Mouse (Mus musculus) heart, embryonic 16.5 days (tissue): ENCODE data around the gene Foxq1. TPM values are rescaled to one million over a fixed set of nuclear protein-coding genes. Genes with fewer than 3 reads are reported as not detected.

Experiments used
- ATAC-seq: fragments of 200-750 bp; cut with Nextera tagmentation; replicated peaks from 2 replicates; pipeline ENCODE4 v1.8.0; 2017; ENCODE audit warnings: moderate number of reproducible peaks; ENCODE audit not compliant: insufficient read depth, low FRiP score; ENCODE audit errors: extremely low read depth
- H3K27ac ChIP-seq: fragments of 300-500 bp; sonication (generic); 2 replicates; pipeline ENCODE4 v1.5.1; 2014; ENCODE audit warnings: mild to moderate bottlenecking, low read length, control low read depth, moderate library complexity
- H3K27me3 ChIP-seq: fragments of 300-500 bp; sonication (generic); 2 replicates; pipeline ENCODE4 v1.6.1; 2014; ENCODE audit warnings: low read length, mixed read lengths; ENCODE audit not compliant: control insufficient read depth, insufficient read depth
- H3K36me3 ChIP-seq: fragments of 300-500 bp; sonication (generic); 2 replicates; pipeline ENCODE4 v1.6.1; 2014; ENCODE audit not compliant: control insufficient read depth, insufficient read depth
- H3K4me1 ChIP-seq: fragments of 300-500 bp; sonication (generic); 2 replicates; pipeline ENCODE4 v1.6.1; 2014; ENCODE audit warnings: low read length, mixed read lengths; ENCODE audit not compliant: control insufficient read depth, insufficient read depth
- H3K4me2 ChIP-seq: fragments of 300-500 bp; sonication (generic); 2 replicates; pipeline ENCODE4 v1.6.1; 2014; ENCODE audit warnings: low read depth, mild to moderate bottlenecking, control low read depth, low read length
- H3K4me3 ChIP-seq: fragments of 300-500 bp; sonication (generic); 2 replicates; pipeline ENCODE4 v1.5.1; 2014; ENCODE audit warnings: mild to moderate bottlenecking, control low read depth, low read length
- H3K9ac ChIP-seq: fragments of 300-500 bp; sonication (generic); 2 replicates; pipeline ENCODE4 v1.6.1; 2014; ENCODE audit warnings: low read length, control low read depth
- H3K9me3 ChIP-seq: fragments of 300-500 bp; sonication (generic); replicated peaks from 2 replicates; pipeline ENCODE4 v1.6.1; 2016; ENCODE audit warnings: low read length; ENCODE audit not compliant: control insufficient read depth
- WGBS: fragments of 180-500 bp; shearing (Covaris S2); extraction: QIAGEN DNeasy Blood & Tissue Kit; methylation state at CpG from one replicate; pipeline ENCODE4 v1.1.7; 2014; 5-methylcytosine and 5-hydroxymethylcytosine counted together
- polyA plus RNA-seq: library from polyadenylated mRNA; unstranded; fragments of >200 nt; fragmentation: Nextera tagmentation; extraction: Ambion mirVana; gene quantifications from 2 replicates; pipeline ENCODE4 v1.2.1, GENCODE M21; 2015

Foxq1 gene
- 0.09 and 0.14 TPM in 2 replicates for polyA plus RNA-seq

DNA sequence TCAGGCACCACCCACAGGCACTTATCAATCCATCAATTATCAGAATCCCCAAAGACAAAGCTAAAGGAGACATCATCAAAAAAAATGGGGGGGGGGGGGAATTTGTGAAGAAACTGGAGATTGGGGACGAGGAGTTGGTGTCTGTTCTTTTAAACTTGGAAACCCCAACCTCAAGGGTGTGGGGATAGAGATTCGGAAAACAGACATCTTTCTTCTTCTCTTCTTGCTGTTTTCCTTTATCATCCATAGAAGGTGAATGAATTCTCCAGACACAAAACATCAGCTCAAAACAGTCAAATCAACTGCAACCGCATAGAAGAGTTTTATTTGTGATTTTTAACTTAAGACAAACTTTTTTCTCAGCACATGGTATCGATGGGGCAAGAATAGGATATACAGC lies at the start of gene Foxq1:
Gene Foxq1, plus strand, starts transcription at position 301 of the 400 bp plus-strand sequence.
- Histone ChIP-seq H3K36me3 (no peaks in the 10 kb centered on the region), H3K4me3 (no peak within 1 kb of the TSS), H3K4me2 (no peak within 1 kb of the TSS), H3K4me1 (peaks cover 8% of the 10 kb centered on the region), H3K27ac (no peak within 1 kb of the TSS), H3K9me3 (no peaks in the 10 kb centered on the region), H3K27me3 (peaks cover 70% of the 10 kb centered on the region), H3K9ac (no peak within 1 kb of the TSS)
- 78% methylated on average over 4 of the region's 4 CpGs for WGBS
- no peak for ATAC-seq

DNA sequence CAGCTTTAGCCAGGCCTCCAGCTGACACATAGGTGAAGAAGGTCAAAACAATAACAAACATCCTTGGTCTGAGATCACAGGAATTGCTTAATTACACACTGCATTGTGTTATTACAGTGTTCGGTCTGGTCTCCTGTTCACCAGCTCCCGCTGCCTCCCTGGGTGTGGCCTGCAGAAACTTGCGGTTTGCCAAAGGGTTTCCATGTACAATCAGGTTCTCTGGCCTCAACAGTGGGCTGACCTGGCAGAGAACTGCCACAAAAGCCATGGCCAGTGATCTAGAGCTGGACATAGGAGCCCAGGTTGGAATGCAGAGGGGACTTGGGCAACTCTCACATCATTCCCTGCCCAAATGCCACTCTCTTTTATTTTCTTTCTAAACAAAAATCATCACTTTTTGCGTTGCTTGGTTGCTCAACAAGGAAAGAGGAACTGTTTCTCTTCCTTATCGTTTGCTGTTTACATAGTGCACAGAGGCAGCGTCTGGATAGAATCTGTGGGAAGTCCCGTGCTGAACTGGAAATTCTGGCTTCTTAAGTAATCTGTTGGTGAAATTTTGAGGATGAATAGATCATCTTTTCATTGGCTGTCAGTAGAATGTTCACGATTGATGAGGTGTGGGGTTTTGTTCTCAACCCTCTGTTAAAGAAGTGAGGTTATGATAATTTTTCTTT lies 49.3 kb upstream of the Foxq1 start:
- no peak overlapping the region for H3K9ac ChIP-seq
- H3K4me2 ChIP-seq = no peak overlapping the region
- no peaks in the 10 kb centered on the region for H3K4me1 ChIP-seq
- H3K27me3 ChIP-seq = no peaks in the 10 kb centered on the region
- no peak overlapping the region for H3K27ac ChIP-seq
- no peaks in the 10 kb centered on the region for H3K9me3 ChIP-seq
- 0 out of 2 replicates have a peak, but pooled peaks have one; percentile 14 for ATAC-seq
- 59% methylated on average over 8 of the region's 8 CpGs for WGBS
- H3K36me3 ChIP-seq = no peaks in the 10 kb centered on the region
- no peak overlapping the region for H3K4me3 ChIP-seq

DNA sequence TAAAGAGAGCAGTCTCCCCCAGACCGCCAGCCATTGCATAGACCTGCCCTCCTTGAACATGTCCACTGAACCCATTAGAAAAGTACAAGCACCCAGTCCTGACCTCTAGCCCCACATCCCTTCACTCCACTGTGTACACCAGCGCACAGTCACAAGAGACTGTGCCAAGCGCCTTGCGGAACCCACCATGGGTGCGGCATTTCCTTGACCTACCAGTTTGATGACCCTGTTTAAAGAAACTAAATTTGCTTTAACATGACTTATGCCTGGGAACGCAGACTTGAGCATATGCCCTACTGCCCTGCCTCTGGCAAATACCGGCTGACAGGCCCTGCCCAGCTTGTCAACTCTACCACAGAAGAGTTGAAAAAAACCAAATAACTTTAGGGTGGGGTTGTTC lies 40.7 kb upstream of the Foxq1 start:
- Histone ChIP-seq H3K4me1 (no peaks in the 10 kb centered on the region; the same call in 1 of the 2 replicates), H3K4me3 (no peak overlapping the region), H3K27me3 (no peaks in the 10 kb centered on the region), H3K4me2 (no peak overlapping the region), H3K9ac (no peak overlapping the region), H3K9me3 (no peaks in the 10 kb centered on the region), H3K27ac (no peak overlapping the region), H3K36me3 (no peaks in the 10 kb centered on the region)
- WGBS = 87% methylated on average over 7 of the region's 7 CpGs
- no peak for ATAC-seq

DNA sequence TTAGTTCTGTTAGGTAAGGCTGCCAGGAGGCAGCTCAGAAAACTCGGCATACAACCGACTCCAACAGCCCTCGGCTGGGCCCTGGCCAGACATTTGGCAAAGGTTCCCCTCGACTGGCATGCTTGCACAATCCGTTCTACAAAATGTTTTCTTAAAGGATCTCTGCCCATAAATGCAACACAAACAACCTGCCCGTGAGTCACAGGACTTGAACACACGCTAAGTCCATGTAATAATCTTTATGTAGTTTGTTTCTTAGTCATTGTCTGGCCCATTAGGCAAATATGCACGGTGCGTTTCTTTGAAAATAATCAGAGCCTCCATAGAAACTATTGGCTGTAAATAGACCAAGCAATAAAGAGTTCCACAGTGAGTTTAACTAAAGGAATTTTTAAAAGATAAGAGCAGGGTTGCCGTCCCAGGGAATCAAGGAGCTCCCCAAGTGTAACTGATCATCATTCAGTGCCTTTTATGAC lies 37.5 kb upstream of the Foxq1 start:
- H3K36me3 ChIP-seq = no peaks in the 10 kb centered on the region
- no peaks in the 10 kb centered on the region for H3K9me3 ChIP-seq
- 0 out of 2 replicates have a peak overlapping the region, but pooled peaks have one; percentile 1 for H3K4me2 ChIP-seq
- no peak for ATAC-seq
- no peaks in the 10 kb centered on the region; the same call in 1 of the 2 replicates for H3K4me1 ChIP-seq
- H3K27ac ChIP-seq = no peak overlapping the region
- no peak overlapping the region for H3K4me3 ChIP-seq
- 33% methylated on average over 10 of the region's 10 CpGs for WGBS
- H3K27me3 ChIP-seq = no peaks in the 10 kb centered on the region
- no peak overlapping the region for H3K9ac ChIP-seq

DNA sequence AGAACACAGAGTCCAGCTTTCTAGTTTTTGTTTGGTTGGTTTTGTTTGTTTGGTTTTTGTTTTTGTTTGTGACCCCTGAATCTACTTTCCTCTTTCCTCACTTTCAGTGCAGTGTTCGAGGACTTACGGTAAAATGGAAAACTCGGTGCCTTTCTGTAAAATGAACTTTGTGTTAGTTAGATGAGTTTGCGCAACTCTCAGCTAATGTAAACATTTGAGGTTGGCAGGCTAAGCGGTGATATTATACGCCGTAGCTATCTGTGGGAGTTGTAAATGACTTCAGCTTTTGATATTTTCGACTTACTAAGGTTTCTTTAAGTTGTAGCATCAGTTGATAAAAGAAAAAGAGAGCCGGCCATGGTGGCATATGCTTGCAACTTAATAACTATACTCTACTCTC lies 37.0 kb upstream of the Foxq1 start:
- H3K27me3 ChIP-seq = no peaks in the 10 kb centered on the region
- 70% methylated on average over 9 of the region's 9 CpGs for WGBS
- H3K9ac ChIP-seq = no peak overlapping the region
- no peak overlapping the region for H3K27ac ChIP-seq
- H3K4me3 ChIP-seq = no peak overlapping the region
- H3K4me1 ChIP-seq = no peaks in the 10 kb centered on the region; the same call in 1 of the 2 replicates
- H3K9me3 ChIP-seq = no peaks in the 10 kb centered on the region
- 0 out of 2 replicates have a peak overlapping the region, but pooled peaks have one; percentile 1 for H3K4me2 ChIP-seq
- H3K36me3 ChIP-seq = no peaks in the 10 kb centered on the region
- no peak for ATAC-seq

DNA sequence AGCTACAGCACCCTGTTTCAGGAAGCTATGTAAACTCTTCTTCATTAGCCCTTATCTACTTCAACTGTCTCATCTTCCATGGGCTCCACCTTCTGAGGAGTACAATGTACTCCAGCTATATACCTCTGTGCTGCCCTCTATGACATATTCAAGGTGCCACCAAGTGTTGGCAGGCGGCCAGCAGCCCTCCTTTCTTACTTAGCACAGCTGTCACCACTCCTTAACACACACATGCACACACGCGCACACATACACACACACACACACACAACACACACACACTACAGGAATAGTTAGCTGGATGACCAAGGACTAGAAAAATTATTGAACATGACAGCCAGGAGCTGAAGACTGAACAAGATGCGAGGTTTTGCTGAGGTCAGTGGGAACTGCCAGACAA lies 31.0 kb upstream of the Foxq1 start:
- no peaks in the 10 kb centered on the region for H3K9me3 ChIP-seq
- 0 out of 2 replicates have a peak, but pooled peaks have one; percentile 23 for ATAC-seq

DNA sequence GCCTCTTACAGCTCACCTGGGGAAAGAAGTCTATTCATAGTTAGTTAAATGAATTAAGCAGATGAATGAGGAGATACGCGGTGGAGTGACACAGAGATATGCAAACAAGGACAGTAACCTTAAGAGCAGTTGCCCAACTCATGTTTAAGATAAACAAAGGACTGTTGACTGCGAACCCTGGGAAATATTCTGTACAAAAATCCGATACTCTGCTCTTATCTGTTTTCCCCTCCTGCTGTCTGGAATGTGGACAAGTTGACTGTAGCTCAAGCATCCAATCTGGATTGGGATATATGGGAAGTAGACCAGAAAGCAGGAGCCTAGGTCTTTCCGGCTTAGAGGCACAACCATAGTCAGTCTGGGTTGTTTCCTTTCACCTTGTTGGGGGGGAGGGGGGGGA lies 24.7 kb upstream of the Foxq1 start:
- no peak for ATAC-seq
- 49% methylated on average over 5 of the region's 5 CpGs for WGBS
- Histone ChIP-seq H3K27me3 (no peaks in the 10 kb centered on the region), H3K4me2 (no peak overlapping the region), H3K9ac (no peak overlapping the region), H3K27ac (no peak overlapping the region), H3K9me3 (no peaks in the 10 kb centered on the region), H3K36me3 (no peaks in the 10 kb centered on the region), H3K4me1 (no peaks in the 10 kb centered on the region), H3K4me3 (no peak overlapping the region)

More for the DNA sequence above, 31.0 kb upstream of the Foxq1 start:
- Histone ChIP-seq H3K4me2 (no peak overlapping the region), H3K36me3 (no peaks in the 10 kb centered on the region), H3K27me3 (no peaks in the 10 kb centered on the region; the same call in 1 of the 2 replicates), H3K4me1 (no peaks in the 10 kb centered on the region; the same call in 1 of the 2 replicates), H3K4me3 (no peak overlapping the region), H3K9ac (no peak overlapping the region), H3K27ac (no peak overlapping the region)
- WGBS = 54% methylated on average over 4 of the region's 4 CpGs

DNA sequence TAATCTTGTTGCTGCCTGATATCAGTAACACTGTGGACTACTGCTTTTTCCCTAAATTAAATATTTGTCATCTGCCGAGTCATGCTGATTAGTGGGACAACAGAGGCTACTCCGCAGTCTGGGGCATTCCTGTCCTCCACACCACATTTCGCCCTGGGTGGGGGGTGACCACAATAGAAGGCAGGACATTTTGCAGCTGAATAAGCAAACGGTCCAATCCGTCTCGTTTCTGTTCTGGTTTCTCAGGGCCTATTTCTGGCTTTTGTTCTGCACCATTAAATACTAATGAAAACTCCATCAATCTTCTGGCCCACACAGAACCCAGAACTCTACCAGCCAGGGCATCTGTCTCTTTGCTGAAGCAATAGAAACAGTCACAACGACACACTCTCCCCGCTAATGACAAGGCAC lies 24.3 kb upstream of the Foxq1 start:
- no peak for ATAC-seq
- Histone ChIP-seq H3K9me3 (no peaks in the 10 kb centered on the region), H3K4me1 (no peaks in the 10 kb centered on the region), H3K27me3 (no peaks in the 10 kb centered on the region), H3K9ac (no peak overlapping the region), H3K36me3 (no peaks in the 10 kb centered on the region), H3K4me3 (no peak overlapping the region), H3K4me2 (no peak overlapping the region), H3K27ac (no peak overlapping the region)
- WGBS = 54% methylated on average over 8 of the region's 8 CpGs

DNA sequence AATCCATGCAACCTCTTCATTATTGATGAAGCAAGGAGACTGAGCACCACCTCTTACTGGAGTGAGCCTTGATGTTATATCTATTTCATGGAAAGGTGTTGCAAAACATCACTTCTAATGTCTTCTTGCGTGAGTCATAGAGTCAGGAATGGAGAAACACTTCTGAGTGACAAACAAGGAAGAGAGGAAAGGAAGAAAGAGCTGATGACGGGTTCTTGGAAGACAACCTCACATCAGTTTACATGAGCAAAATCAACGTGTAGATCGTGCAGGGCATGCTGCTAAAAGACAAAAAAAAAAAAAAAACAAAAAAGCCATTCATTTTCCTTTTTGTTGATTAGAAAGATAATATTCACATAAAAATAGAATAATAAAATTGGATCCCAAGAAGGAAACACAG lies 21.2 kb upstream of the Foxq1 start:
- no peak overlapping the region for H3K27ac ChIP-seq
- 74% methylated on average over 4 of the region's 4 CpGs for WGBS
- no peaks in the 10 kb centered on the region for H3K36me3 ChIP-seq
- no peak overlapping the region for H3K4me3 ChIP-seq
- no peak overlapping the region for H3K4me2 ChIP-seq
- H3K9ac ChIP-seq = no peak overlapping the region
- no peaks in the 10 kb centered on the region for H3K9me3 ChIP-seq
- H3K4me1 ChIP-seq = no peaks in the 10 kb centered on the region
- ATAC-seq = no peak
- H3K27me3 ChIP-seq = no peaks in the 10 kb centered on the region
